Mouse (Mus musculus) cerebellum, postnatal 4 days (tissue): ENCODE measurements around the gene Naga.

ENCODE experiments used
- DNase-seq, 2 experiments: peaks; one replicate each; pipeline ENCODE4 v3.0.0; 2022; ENCODE audit warnings: low spot score in 2 of 2, mixed read lengths in 1 of 2

Gene Naga

DNA sequence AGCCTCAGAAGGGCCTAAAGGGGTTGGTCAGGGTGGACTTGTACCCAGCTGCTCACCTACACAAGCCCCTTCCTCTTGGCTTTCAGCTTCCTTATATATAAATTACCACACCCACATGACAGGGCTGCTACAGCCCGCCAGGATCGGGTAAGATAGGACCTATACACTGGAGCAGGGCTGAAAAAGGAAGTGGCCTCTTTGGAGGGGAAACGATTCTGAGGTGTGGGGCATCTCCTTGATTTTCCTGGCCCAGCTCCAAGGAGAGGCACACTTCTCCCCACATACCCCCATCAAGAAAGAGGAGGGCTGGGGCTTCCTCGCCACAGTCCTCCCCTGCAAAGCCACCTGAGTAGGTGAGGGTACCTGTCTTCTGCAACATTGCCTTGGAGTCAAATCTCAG is 850 bp downstream of the Naga start:
- DNase-seq = no peak

GRCm38 (mm10) chr15:82336629-82337028 is 2.1 kb downstream of the Naga start:
- DNase-seq = no peak

DNA sequence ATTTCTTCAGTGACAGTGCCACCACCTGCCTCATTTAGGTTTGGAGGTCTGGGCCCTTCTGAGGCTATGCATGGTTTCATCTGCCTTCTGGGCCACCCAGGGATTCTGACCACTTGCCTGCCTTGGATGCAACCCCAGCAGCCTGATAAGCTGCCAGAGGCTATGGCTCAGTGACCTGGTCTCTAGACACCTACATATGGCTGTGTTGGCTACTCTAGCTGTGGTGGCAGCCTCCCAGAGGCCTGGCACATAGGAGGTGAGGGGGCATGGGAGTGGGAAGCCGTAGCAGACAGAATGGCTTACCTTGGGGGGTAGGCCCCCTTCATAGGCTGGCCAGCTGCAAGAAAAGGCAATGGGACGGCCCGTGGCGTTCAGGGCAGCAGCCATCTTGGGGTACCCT is 3.5 kb downstream of the Naga start:
- DNase-seq = no peak

GRCm38 (mm10) chr15:82325382-82325781 is 13.3 kb downstream of the Naga start:
- no peak for DNase-seq

DNA sequence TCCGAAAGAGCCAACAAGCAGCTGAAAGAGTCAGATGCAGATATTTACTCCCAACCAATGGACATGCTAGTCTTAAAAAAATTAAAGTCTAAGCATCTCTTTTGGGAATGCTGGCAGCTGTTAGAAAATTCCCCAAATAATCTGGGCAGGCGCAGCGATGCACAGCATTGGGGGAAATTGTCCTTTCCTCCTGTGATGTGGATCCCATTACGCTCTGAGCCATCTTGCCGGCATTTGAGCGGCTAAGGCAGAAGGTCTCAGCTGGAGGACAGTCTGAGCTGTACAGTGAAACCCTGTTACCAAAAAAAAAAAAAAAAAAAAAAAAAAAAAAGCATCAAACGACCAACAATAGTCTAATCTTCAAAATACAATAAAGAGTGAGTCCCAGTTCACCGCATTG is 16.5 kb downstream of the Naga start:
- DNase-seq = no peak

GRCm38 (mm10) chr15:82319613-82320012 is 19.1 kb downstream of the Naga start:
- DNase-seq = no peak

- DNase-seq = no peak
These were observed 20.9 kb downstream of the Naga start for GRCm38 (mm10) chr15:82317839-82318238.

- DNase-seq = no peak
These were observed 30.3 kb downstream of the Naga start for GRCm38 (mm10) chr15:82308416-82308815.

DNA sequence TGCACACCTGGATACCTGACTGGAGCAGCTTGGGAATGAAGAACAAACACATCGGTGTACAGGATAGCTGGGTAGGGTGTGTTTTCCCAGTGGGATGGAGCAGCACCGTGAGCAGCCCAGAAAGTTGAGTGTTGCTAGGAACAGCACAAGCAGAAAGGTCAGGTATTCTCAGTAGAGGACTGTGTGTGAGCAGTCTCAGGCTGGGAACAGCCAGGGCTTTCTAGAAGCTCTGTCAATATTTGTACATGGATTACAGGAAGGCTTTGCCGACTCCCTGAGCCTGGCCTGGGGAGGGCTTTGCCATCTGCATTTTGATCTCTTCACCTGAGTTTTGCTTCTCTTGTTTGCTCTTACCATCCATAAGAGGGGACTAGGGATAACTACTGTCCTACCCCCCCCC is 31.6 kb downstream of the Naga start:
- DNase-seq = no peak

DNA sequence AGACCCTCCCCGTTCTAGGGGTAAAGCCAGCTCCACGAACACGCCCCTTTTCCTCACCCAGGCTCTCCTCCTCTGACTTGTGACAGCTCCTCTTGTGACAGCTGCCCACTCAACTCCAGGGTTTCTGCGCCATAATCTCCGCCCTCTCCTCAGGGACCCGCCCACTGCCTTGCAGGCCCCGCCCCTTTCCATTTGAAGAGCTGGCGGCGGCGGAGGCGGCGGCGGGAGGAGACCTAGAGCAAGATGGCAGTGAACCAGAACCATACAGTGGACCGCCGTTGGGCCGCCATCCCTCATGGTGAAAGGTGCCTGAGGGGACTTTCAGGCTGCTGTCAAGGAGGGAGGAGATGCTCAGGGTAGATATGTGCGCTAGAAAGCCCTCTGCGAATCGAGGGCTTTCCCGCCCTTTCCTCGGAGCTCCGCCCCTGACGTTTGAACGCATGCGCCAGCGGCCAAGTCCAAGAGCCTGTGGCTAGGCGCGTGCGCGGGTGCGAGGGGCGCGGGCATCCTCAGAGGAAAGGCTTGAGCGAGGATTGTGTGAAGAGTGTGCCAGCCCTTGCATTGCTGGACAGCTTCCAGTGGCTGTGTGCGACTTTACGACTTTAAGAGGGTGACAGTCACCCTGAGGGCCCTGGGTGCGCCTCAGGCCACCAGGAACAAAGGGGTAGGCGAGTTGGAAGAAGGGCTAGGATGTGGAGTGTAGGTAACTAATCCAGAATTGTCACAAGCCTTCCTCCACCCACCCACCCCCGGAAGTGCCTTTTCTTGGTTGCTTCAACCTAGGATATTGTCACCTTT is 39.8 kb downstream of the Naga start, which contains the start of gene Wbp2nl:
Gene Wbp2nl, plus strand, starts transcription at position 191 of the 798 bp plus-strand sequence.
- DNase-seq = no peak

- peak in 1 of 2 experiments; percentile 50 for DNase-seq
These were observed 44.7 kb downstream of the Naga start for GRCm38 (mm10) chr15:82294059-82294458.

GRCm38 (mm10) chr15:82293271-82293711 is 45.4 kb downstream of the Naga start:
- no peak for DNase-seq

GRCm38 (mm10) chr15:82292851-82293250 is 45.9 kb downstream of the Naga start:
- DNase-seq = no peak

- no peak for DNase-seq
These were observed 48.5 kb downstream of the Naga start for GRCm38 (mm10) chr15:82290252-82290651.

DNA sequence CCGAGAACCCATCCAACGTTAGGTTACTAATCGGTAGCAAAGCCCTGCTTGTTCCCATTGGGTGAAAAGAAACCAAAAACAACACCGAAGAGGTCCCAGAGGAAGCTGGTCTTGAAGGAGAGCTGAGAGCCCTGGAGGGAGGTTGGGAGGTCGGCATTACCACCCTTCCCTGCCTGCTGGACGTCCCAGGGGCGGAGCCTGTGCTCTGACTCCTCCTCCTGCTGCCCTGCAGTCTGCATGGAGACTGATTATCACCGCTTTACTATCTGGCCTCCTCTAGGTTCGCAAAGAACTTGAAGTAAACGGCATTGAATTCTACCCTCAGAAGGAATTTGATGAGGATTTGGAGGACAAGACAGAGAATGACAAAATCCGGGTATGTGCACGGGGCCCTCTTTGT is 52.6 kb downstream of the Naga start:
- DNase-seq = no peak

DNA sequence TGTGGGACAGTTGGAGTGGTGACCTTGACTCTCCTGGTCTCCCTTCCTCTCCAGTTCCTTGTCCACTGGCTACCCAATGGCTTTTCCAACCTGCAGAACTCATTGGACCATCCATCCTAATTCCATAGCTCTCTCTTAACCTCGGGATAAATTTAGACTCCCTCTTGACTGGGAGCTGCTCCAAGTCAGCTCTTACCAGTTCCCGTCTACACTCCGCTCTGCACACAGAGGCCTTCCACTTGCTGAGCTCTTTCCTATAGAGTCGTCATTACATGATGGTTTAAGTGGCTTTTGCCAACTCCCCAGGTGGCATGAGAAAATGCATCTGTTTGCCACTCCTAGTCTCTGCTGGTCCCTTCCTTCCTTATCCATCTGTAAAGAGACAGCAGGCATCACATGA is 58.1 kb downstream of the Naga start:
- no peak for DNase-seq
